24 mouse cellular contexts compared by ENCODE assay signal in genomic region chr6:106876690-106877089, GRCm38 (mm10).
DNase-seq lines count a peak whose midpoint lies in the region; ATAC-seq and TF ChIP-seq lines count a peak whose summit lies in the region.
"Had no signal": no experiment of that assay in that cellular context is flagged by ENCODE, and none has a peak within 500 bp of the region (broad histone marks: within the 10 kb centered on the region; RNA-seq: fewer than 3 reads in every experiment).

No protein-coding gene starts in this region.

- no peak overlapping the region for H3K4me3 ChIP-seq in intestine, embryonic 16.5 days (ENCODE audit: low read length)
- H3K4me3 ChIP-seq: forebrain, embryonic 10.5 days; forebrain, embryonic 13.5 days; heart, adult 2 months; hindbrain, embryonic 10.5 days; hindbrain, embryonic 13.5 days had no signal

- in situ Hi-C loops in Patski (cut with MboI; ENCODE audit: low pct_unique_long_range_greater_than_20kb) = no loop called here

- H3K9me3 ChIP-seq in intestine, embryonic 16.5 days (ENCODE audit: control insufficient read depth, low read length) = no peaks in the 10 kb centered on the region
- H3K9me3 ChIP-seq: forebrain, embryonic 10.5 days; forebrain, embryonic 13.5 days; hindbrain, embryonic 10.5 days had no signal

- H3K36me3 ChIP-seq in intestine, embryonic 16.5 days (ENCODE audit: control insufficient read depth, insufficient read depth, low read length) = no peaks in the 10 kb centered on the region
- H3K36me3 ChIP-seq: forebrain, embryonic 10.5 days; hindbrain, embryonic 10.5 days; hindbrain, embryonic 13.5 days had no signal

- peak; percentile 73 for ATAC-seq in Patski
- peak; percentile 87 for ATAC-seq in intestine, embryonic 16.5 days
- ATAC-seq: CD4-positive, CD25-positive, alpha-beta regulatory T cell, adult 4 months; forebrain, embryonic 13.5 days; forebrain, embryonic 16.5 days; hindbrain, embryonic 16.5 days had no signal

- POLR2A ChIA-PET in Patski (lab: Charles Lee) = no interaction called here

- CTCF ChIA-PET in Patski (lab: Charles Lee) = no interaction called here

- no peaks in the 10 kb centered on the region for H3K4me1 ChIP-seq in intestine, embryonic 16.5 days (ENCODE audit: control insufficient read depth, insufficient read depth, low read length)
- H3K4me1 ChIP-seq: forebrain, embryonic 10.5 days; forebrain, embryonic 13.5 days; hindbrain, embryonic 10.5 days; hindbrain, embryonic 13.5 days had no signal

- no peak overlapping the region for H3K4me2 ChIP-seq in intestine, embryonic 16.5 days (ENCODE audit: low read depth, low read length)
- H3K4me2 ChIP-seq: forebrain, embryonic 13.5 days; heart, embryonic 11.5 days; hindbrain, embryonic 13.5 days had no signal

- DNase-seq in 3134 (ENCODE audit: extremely low read depth, insufficient read length, low spot score) (peak; percentile 28), 3T3-L1 (ENCODE audit: low read depth, low spot score) (peak; percentile 29), Patski (ENCODE audit: low read depth, low spot score) (no peak)
- DNase-seq in ovary, postnatal 36 days (ENCODE audit: low spot score) = no peak
- DNase-seq in urinary bladder, postnatal 14 days (ENCODE audit: low spot score) = no peak
- no peak for DNase-seq in cerebellum, adult 9-10 months
- DNase-seq in cerebellum, adult 11-12 months = no peak
- DNase-seq: adrenal gland, postnatal 10 days; B cell, adult 2 months; cerebellum, adult 11 months; cerebellum, adult 8-10 months; cerebellum, postnatal 14 days; gastrocnemius, postnatal 10 days; gastrocnemius, postnatal 36 days; heart, adult 2 months had no signal

- no peak overlapping the region for H3K9ac ChIP-seq in intestine, embryonic 16.5 days (ENCODE audit: low read depth, low read length)
- H3K9ac ChIP-seq: forebrain, embryonic 13.5 days; hindbrain, embryonic 13.5 days had no signal

- 62% methylated on average over 1 of the region's 1 CpGs for WGBS in intestine, embryonic 16.5 days

- no peaks in the 10 kb centered on the region for H3K27me3 ChIP-seq in Patski
- no peaks in the 10 kb centered on the region for H3K27me3 ChIP-seq in intestine, embryonic 16.5 days (replicated peaks; ENCODE audit: control insufficient read depth, insufficient read depth, low read length)
- H3K27me3 ChIP-seq: forebrain, embryonic 13.5 days; hindbrain, embryonic 13.5 days had no signal

- no peak for TF ChIP-seq CTCF in Patski (IDR thresholded peaks at IDR 0.05)

- H3K27ac ChIP-seq in intestine, embryonic 16.5 days (ENCODE audit: low read length) = no peak overlapping the region
- H3K27ac ChIP-seq: forebrain, embryonic 10.5 days; forebrain, embryonic 13.5 days; heart, adult 2 months; hindbrain, embryonic 10.5 days; hindbrain, embryonic 13.5 days had no signal

Comparison
In these comparisons a context has a peak if more than half of its experiments do, and no peak if none do; other contexts are left out.
1. DNase-seq: peak in 3134 (single experiment) and 3T3-L1 (single experiment); none in Patski (single experiment), ovary, postnatal 36 days (single experiment), urinary bladder, postnatal 14 days (single experiment), cerebellum, adult 9-10 months (single experiment) and cerebellum, adult 11-12 months (single experiment).